Mouse (Mus musculus) lung, postnatal 0 days (tissue): Measurements from ENCODE around the gene Olfr781.
"Not testable (repeated sequence)": the region's sequence is repeated elsewhere in the genome, so short reads cannot be mapped to it uniquely, and the experiment has no call there.

Experiments used
- CTCF ChIP-seq: IDR thresholded peaks from 2 replicates; pipeline ENCODE4 v1.5.1; 2016; ENCODE audit warnings: antibody characterized with exemption, mild to moderate bottlenecking
- EP300 ChIP-seq: IDR thresholded peaks from 2 replicates; pipeline ENCODE4 v1.6.1; 2016; ENCODE audit warnings: antibody characterized with exemption, mild to moderate bottlenecking, control low read depth

DNA sequence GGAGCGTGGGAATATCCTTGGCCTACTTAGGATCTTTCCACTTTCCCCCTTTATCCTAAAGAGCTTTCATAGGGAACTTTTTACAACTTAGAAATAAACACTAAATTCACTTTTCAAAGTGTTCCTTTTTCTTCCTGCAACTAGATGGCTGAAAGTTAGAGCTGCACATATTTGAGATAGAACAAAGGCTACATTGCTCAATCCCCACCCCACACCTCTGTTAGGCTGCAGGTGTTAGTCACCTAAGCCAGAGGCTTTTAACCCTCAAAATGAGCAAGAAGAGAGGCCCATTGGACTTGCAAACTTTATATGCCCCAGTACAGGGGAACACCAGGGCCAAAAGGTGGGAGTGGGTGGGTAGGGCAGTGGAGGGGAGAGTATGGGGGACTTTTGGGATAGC lies 15.1 kb upstream of the Olfr781 start:
- TF ChIP-seq CTCF, EP300: not testable (repeated sequence)
